Mouse (Mus musculus): ENCODE data around the gene Cstf3. TPM values are rescaled to one million over a fixed set of nuclear protein-coding genes. Genes with fewer than 3 reads are reported as not detected.
A peak's percentile ranks its signal among the peaks of the same experiment; 100 is the strongest.

The Cstf3 gene
- total RNA-seq, 2 experiments from 2014 or later: 31.6 to 40.3 TPM

DNA sequence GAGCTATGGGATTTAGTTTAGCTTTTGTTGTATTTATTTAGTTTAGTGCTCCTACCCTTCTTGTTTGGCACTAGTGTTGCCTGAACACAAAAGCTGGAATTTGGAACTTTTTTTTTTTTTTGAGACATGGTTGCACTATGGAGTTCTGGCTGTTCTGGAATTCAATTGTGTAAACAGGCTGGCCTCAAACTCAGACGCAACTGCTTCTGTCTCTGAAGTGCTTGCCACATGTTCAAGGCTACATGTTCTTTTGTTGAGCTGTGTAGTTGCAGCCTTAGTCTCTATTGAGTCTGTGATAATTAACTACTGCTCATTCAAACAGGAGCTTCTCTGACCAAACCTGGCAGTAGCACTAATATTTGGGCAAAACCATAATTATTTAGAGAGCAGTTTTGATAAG lies 13.1 kb downstream of the Cstf3 start:
- no peak for DNase-seq

- DNase-seq: no peak
Observed at GRCm38 (mm10) chr2:104604718-104605117, 14.4 kb downstream of the Cstf3 start.

GRCm38 (mm10) chr2:104605560-104605959 lies 15.2 kb downstream of the Cstf3 start:
- DNase-seq: no peak

GRCm38 (mm10) chr2:104614786-104615185 lies 24.5 kb downstream of the Cstf3 start:
- DNase-seq: no peak

- no peak for DNase-seq
Observed at GRCm38 (mm10) chr2:104615985-104616711, 25.8 kb downstream of the Cstf3 start.

GRCm38 (mm10) chr2:104658659-104659058 lies 68.3 kb downstream of the Cstf3 start:
- DNase-seq: no peak

DNA sequence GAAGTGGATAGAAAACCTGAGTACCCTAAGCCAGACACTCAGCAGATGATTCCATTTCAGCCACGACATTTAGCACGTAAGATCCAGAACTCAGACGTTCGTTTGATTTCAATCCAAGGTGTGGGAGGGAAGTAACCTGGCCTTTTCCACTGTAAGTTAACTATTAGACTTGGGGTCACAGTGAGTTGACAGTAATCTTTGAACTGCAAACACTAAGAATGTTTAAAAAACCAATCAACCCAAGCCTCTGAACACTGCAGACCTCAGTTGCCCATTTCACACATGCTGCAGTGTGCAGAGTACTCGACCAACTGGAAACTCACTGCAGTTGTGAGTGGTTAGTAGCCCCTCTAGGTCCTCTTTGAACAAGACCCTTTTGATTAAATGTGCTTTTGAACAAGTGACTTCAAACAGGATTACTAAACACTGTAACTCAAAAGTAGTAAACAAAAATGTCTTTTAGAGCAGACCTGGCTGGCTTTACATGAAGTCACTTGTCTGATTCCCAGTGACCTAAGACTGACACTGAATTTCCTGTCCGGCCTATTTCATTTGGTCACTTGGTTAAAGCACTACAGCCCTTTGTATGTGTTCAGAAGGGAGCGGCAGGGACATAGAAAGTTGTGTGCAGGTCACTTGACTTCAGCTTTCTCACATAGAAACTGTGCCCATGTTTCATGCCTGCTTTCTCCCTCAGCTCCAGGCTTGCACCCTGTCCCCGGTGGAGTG lies 73.2 kb downstream of the Cstf3 start:
- DNase-seq: no peak

DNA sequence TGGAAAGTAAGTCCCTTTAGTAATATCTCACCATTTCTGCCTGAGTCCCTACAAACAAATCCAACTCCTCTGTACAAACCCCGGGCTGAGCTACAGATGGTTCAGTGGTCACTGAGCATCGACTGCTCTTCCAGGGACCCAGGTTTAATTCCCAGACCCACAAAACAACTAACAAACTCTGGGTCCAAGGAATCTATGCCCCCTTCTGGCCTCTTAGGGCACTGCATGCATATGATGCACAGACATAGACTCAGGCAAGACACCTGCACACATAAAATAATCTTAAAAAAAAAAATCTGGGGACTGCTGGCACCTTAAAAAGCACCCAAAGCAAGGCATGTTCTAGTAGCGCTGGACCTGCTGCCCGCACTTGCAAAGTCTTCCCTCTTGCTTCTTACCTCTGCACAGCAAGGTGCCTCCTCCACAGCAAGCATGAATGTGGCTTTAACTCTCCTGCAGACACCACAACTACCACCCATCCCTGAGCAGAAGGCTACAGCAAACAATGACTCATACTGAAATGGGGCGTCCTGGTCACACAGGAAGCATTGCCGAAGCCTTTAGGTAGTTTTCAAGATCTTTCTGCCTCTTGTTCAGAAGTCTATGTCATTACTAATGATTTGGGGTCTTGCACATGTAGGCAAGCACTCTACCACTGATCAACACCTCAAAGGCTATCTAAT lies 78.9 kb downstream of the Cstf3 start:
- no peak for DNase-seq

DNA sequence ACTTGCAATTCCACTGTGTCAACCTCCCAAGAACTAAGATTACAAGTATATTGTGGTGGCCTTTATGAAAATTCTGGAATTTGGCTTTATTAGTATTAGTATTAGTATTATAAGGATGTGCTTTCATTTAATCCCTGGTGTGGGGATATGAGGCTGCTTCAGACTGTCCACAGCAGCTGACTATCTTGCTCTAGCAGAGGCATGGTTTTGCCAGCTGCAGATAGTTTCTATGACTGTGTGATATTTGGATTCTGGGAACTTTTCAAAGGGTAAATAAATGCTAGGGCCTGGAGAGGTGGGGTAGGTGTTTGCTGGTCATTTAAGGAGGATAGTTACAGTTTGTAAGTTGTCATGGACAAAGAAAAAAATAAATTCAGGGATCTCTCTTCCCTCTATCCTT lies 81.4 kb downstream of the Cstf3 start:
- no peak for DNase-seq

DNA sequence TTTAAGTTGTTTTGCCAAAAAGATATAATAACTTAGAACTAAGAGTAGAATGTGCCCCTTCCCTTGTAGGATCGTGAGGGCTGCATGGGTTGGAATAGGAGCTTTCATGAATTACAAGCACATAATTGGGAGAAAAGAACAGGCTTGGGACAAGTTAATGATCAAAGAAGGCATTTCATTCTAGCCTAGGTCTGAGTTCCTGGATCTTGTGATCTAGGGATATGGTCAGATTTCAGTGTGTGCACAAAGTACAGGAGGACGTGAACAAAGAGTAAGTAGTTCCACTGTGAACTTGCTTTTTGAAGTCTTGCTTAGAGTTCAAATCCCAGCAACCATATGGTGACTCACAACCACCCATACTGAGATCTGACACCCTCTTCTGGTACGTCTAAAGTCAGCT lies 87.0 kb downstream of the Cstf3 start:
- no peak for DNase-seq

DNA sequence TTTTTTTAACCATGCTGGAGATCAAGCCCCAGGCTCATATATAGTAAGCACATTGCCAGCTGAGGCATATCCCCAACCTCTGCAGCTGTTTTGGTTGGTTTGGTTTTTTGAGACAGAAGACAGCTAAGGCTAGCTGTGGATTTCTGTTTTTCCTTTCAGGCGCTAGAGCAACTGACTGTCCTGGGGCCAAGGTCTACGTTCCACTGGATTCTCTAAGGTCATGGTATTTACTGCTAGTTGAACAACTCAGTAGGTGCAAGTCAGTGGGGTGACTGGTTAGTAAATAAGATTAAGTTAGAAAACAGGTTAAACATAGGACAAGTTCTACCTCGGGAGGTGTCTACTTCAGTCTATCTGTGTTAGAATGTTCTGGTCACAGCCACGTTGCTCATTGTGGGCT lies 94.4 kb downstream of the Cstf3 start:
- no peak for DNase-seq

- peak; percentile 83 for DNase-seq
Observed at GRCm38 (mm10) chr2:104685418-104685817, 95.1 kb downstream of the Cstf3 start.

DNA sequence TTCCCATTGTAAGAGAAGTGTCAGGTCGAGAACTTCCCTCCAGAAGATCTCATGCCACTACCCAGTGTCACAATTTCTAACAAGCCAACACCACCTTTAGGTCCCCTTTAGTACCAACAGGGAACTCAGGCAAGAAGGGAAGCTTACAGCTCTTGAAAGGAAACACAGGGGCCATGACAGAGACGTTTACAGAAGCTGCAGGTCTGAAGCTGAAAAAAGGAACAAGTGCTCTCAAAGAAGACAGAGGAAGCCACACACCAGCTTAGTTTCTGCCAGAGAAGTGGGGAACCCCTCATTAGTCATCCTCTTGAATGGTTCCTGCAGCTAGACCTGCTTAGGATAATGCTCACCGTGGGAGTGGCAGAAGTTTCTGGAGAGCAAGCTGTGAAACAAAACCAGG lies 96.9 kb downstream of the Cstf3 start:
- DNase-seq: no peak

GRCm38 (mm10) chr2:104688321-104688720 lies 98.0 kb downstream of the Cstf3 start:
- DNase-seq: no peak

- DNase-seq: no peak
Observed at GRCm38 (mm10) chr2:104688724-104689123, 98.4 kb downstream of the Cstf3 start.

DNA sequence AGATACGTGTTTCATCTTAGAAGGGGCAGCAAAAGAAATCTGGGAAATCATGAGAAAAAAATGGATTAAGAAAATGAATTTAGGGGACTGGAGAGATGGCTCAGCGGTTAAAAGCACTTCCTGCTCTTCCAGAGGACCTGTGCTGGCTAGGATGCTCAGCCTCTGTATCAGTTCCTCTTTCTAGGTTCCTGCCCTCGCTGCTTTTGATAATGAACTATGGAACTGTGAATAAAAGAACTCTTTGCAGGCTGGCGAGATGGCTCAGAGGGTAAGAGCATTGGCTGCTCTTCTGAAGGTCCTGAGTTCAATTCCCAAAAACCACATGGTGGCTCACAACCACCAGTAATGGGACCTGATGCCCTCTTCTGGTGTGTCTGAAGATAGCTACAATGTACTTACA lies 100.4 kb downstream of the Cstf3 start:
- no peak for DNase-seq

DNA sequence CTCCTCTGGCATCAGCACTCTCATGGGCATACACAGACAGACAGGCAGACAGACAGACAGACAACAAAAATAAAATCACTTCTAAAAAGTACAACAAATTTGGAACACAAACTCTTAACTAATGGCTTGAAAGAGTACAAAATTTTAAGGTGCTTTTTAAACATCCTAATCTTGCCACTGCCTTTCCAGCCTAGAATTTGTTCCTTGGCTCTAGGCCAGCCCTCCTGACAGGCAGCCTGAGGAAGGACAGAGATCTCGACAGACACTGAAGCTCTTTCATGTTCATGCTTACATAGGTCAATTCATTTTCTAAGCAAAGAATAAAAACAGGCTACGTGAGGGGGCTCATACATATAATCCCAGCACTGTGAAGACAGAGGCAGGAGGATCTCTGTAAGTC lies 102.2 kb downstream of the Cstf3 start:
- DNase-seq: peak; percentile 46

DNA sequence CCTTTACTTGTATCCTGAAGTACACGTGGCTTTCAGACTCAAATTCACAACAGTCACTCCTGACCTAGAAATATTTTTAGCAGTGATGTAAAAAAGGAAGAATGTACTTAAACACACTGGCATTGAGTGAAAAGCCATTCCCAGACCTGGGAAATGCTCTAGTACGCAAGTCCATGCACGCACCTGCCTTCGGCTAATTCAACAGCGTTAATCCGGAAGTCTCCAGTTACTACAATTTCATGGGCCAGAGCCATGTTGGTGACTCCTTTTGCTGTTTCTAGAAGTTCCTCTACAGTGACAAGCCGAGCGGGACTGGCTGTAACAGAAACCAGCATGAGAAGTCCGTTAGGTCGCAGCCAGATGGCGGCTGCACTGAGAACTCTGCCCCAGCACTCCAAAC lies 109.3 kb downstream of the Cstf3 start:
- no peak for DNase-seq

DNA sequence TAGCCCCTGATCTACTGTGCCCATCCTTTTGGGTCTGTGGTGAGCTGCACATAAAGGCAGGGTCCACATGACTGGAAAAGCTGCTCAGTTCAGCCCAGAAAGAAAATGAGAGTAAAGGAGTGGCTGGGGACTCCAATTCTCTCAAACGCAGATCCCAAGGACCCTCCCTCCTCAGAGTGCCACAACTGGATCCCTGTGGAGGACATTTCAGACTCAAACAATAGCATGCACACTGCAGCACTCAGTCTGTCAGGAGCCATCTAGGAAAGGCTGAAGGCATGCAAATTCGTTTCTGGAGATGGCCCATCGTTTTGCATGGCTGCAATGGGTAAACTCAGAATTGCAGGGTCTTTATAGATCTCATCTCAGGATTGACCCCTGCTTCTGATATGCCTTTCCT lies 112.8 kb downstream of the Cstf3 start:
- no peak for DNase-seq

GRCm38 (mm10) chr2:104704355-104704754 lies 114.0 kb downstream of the Cstf3 start:
- no peak for DNase-seq

DNA sequence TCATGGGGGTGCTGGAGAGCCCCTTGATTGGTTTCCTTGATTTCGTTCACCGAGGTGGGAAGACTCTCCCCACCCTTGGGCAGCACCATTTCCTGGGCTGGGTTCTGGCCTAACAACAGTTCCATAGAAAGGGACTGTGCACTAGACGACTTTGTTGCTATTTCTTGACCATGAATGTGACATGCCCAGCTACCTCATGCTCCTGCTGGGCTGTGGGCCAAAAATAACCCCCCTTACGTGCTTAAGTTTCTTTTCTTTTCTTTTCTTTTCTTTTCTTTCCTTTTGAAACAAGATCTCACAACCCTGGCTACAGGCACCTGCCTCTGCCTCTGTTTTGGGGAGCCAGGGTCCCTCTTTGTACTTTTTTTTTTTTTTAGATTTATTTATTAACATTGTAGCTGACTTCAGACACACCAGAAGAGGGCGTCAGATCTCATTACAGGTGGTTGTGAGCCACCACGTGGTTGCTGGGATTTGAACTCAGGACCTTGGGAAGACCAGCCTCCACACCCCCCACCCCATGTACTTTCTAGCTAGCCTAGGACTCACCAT lies 119.5 kb downstream of the Cstf3 start:
- DNase-seq: no peak

DNA sequence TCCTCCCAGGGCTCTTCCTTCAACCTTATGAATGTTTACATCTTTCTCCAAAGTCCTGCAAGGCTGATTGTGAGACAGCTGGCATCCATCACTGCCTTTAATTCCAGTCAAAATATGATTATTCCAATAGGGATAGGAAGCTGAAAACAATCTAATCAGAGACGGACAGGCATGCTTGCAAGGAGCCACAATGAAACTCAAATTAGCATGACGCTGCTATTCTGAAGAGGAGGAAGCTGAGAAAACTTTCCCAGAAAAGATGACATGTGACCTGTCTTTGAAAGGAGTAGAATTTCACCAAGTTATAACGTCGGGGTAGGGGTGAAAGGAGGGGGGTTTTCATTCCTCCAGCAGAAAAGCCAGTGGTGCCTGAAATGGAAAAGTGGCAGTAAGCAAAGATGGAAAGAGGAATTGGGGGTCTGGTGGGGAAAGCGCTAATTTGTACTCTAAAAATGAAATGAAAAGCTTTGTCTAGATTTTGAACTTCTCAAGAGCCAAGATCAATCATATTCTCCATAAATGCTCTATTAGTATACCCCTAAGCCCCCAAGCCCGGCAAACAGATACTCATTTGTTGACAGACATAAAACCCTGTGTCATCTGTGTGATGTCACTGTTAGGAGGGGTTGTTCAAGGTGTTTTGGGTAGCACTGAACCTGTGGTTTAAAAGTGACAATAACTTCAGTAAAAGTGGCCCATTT lies 120.5 kb downstream of the Cstf3 start:
- no peak for DNase-seq
